Mouse (Mus musculus) intestine, postnatal 0 days (tissue): ENCODE measurements around the gene Arhgef2. TPM values are rescaled to one million over a fixed set of nuclear protein-coding genes. Genes with fewer than 3 reads are reported as not detected.

Source experiments
- ATAC-seq: fragments of 200-750 bp; cut with Nextera tagmentation; 2 replicates; pipeline ENCODE4 v1.8.0; 2017; ENCODE audit warnings: mild to moderate bottlenecking, moderate TSS enrichment, moderate library complexity
- H3K27ac ChIP-seq: fragments of 300-500 bp; sonication (generic); 2 replicates; pipeline ENCODE4 v1.5.1; 2014; ENCODE audit warnings: mild to moderate bottlenecking, low read depth, low read length, moderate library complexity
- H3K27me3 ChIP-seq: fragments of 300-500 bp; sonication (generic); replicated peaks from 2 replicates; pipeline ENCODE4 v1.6.1; 2014; ENCODE audit warnings: low read length, mixed read lengths; ENCODE audit not compliant: control insufficient read depth, insufficient read depth
- H3K36me3 ChIP-seq: fragments of 300-500 bp; sonication (generic); 2 replicates; pipeline ENCODE4 v1.6.1; 2014; ENCODE audit warnings: mild to moderate bottlenecking, moderate library complexity; ENCODE audit not compliant: control insufficient read depth, insufficient read depth
- H3K4me1 ChIP-seq: fragments of 300-500 bp; sonication (generic); replicated peaks from 2 replicates; pipeline ENCODE4 v1.6.1; 2014; ENCODE audit warnings: antibody characterized with exemption, low read length, mixed read lengths; ENCODE audit not compliant: control insufficient read depth, insufficient read depth
- H3K4me2 ChIP-seq: fragments of 300-500 bp; sonication (generic); replicated peaks from 2 replicates; pipeline ENCODE4 v1.6.1; 2014; ENCODE audit warnings: low read depth, mild to moderate bottlenecking, moderate library complexity
- H3K4me3 ChIP-seq: fragments of 300-500 bp; sonication (generic); 2 replicates; pipeline ENCODE4 v1.5.1; 2014; ENCODE audit warnings: low read depth, low read length
- H3K9ac ChIP-seq: fragments of 300-500 bp; sonication (generic); 2 replicates; pipeline ENCODE4 v1.6.1; 2014; ENCODE audit warnings: mild to moderate bottlenecking, low read depth, low read length
- H3K9me3 ChIP-seq: fragments of 300-500 bp; sonication (generic); 2 replicates; pipeline ENCODE4 v1.6.1; 2016; ENCODE audit warnings: mixed run types; ENCODE audit not compliant: control insufficient read depth
- CTCF ChIP-seq: sonication (generic); IDR thresholded peaks from 2 replicates; pipeline ENCODE4 v1.5.1; 2016; ENCODE audit warnings: low read depth, mild to moderate bottlenecking, control low read depth, antibody characterized with exemption, moderate library complexity
- WGBS: fragments of 180-500 bp; shearing (Covaris S2); extraction: QIAGEN DNeasy Blood & Tissue Kit; methylation state at CpG from one replicate; pipeline ENCODE4 v1.1.7; 2014; 5-methylcytosine and 5-hydroxymethylcytosine counted together
- polyA plus RNA-seq: library from polyadenylated mRNA; unstranded; fragments of >200 nt; fragmentation: Nextera tagmentation; extraction: Ambion mirVana; gene quantifications from 2 replicates; pipeline ENCODE4 v1.2.1, GENCODE M21; 2015

Gene Arhgef2
- polyA plus RNA-seq, 1 experiment from 2014 or later = 22.1 TPM

DNA sequence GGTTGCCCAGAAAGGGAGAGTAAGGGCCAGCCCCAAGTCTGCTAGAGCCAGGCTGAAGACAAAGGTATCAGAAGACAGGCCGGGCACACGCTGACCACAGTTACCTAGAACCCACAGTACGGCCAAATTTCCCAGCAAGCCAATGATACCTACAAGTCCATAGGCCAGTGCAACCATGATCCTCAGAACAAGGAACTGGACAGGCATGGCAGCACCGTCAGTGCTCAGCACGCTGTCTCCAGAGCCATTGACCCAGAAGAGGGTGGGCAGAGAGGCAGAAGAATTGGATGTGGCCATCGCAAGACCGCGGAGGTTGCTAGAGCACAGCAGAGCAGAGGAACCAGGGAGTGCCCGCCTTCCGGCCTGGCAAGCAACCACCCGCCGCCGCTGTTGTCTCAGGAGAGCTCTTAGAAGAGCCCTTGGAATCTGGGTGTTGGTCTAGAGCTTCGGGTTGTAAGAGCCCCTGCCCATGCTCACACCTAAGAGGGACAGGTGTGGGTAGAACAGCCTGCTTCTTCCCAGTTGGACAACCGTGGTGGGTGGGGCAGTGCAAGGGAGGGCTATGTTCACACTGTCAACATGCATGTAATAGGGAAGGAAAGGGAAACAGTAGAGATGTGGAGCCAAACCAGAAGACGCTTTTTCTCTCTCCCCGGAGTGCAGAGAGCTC lies 47.2 kb downstream of the Arhgef2 start, which contains the start of gene Rxfp4:
Gene Rxfp4, minus strand, starts transcription at position 297 of the 670 bp plus-strand sequence.
- no peak within 1 kb of the TSS for H3K4me2 ChIP-seq
- H3K4me3 ChIP-seq = no peak within 1 kb of the TSS
- no peaks in the 10 kb centered on the region for H3K27me3 ChIP-seq
- H3K4me1 ChIP-seq = no peaks in the 10 kb centered on the region
- H3K36me3 ChIP-seq = peaks cover 6% of the 10 kb centered on the region; the same call in 1 of the 2 replicates
- no peak for ATAC-seq
- TF ChIP-seq CTCF = no peak
- no peak within 1 kb of the TSS for H3K9ac ChIP-seq
- no peak within 1 kb of the TSS for H3K27ac ChIP-seq
- H3K9me3 ChIP-seq = no peaks in the 10 kb centered on the region
- 81% methylated on average over 17 of the region's 17 CpGs for WGBS

DNA sequence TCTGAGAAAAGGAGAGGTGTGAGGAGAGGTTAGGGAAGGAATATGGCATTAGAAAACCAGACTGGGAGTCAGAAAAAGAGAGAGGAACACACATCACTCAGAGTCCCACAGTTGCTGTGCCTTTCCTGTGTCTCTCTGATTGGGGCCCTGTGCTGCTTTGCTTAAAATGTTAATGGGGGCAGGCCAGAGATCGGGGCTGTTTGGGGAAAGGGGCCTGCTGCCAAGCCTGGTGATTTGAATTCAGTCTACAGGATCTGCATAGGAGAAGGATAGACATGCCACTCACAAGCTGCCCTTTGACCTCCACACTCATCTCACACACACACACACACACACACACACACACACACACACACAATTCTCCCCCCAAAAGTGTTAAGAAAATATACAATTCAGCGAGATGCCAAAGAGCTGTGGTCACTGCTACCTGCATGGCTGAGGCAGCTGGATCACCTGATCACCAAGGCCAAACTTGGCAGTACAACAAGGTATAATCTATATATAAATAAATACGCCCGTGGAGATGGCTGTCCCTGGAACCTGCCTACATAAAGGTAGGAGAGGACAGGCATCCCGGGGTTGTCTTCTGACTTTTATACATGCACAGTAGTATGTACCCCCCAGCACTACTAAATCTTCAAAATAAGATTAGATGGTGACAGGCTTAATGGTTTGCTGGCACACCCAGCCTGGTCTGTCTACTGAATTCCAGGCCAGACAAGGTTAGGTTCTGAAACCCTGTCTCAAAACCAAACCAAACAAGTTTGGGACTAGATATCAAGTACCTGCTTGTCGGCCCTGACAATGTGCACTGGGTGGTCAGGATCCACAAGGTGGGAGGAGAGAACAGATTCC lies 48.0 kb downstream of the Arhgef2 start:
- H3K27me3 ChIP-seq = no peaks in the 10 kb centered on the region
- no peak overlapping the region for H3K9ac ChIP-seq
- H3K9me3 ChIP-seq = no peaks in the 10 kb centered on the region
- WGBS = 59% methylated on average over 6 of the region's 6 CpGs
- no peak overlapping the region for H3K27ac ChIP-seq
- no peak for TF ChIP-seq CTCF
- ATAC-seq = no peak
- no peak overlapping the region for H3K4me2 ChIP-seq
- no peak overlapping the region for H3K4me3 ChIP-seq
- H3K36me3 ChIP-seq = no peaks in the 10 kb centered on the region
- H3K4me1 ChIP-seq = no peaks in the 10 kb centered on the region

DNA sequence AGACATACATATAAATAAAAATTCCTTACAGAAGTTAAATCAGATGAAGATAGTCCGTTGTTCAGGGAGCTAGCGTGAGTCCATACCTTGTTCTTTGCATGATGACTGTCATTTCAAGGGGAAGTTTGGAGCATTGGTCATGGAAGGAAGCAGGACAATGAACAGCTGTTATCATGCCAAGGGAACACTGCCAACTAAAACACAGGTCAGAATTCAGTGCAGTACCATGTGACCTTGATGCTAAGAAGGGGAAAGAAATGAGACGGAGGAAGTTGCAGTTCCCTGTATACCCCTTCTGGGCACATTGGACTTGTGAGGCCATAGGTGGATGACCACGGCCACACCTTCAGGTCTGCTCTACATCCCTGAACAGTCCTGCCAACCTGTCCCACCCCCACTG lies 48.9 kb downstream of the Arhgef2 start:
- H3K4me1 ChIP-seq = no peaks in the 10 kb centered on the region
- 69% methylated on average over 4 of the region's 4 CpGs for WGBS
- no peak for ATAC-seq

DNA sequence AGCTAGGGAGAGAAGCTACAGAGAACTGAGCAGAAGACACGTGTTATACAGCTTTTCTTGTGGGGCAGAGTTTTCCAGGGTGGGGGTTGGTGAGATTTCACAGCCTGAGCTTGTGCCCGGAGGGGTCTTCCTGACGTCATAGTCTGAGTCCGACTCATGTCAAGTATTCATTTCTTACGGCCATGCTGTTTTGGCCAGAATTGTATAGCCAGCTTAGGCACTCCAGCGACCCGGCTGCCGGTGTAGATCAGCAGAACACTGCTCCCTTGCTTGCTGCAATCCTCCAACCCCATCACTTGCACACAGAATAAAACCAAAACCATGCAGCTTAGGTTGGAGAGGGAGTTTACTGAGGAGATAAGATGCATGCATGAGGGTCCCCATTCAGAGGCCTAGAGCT lies 49.9 kb downstream of the Arhgef2 start:
- ATAC-seq = no peak

More for the DNA sequence above, 48.9 kb downstream of the Arhgef2 start:
- Histone ChIP-seq H3K4me3 (no peak overlapping the region), H3K36me3 (no peaks in the 10 kb centered on the region), H3K9me3 (no peaks in the 10 kb centered on the region), H3K27me3 (no peaks in the 10 kb centered on the region), H3K4me2 (no peak overlapping the region), H3K9ac (no peak overlapping the region), H3K27ac (no peak overlapping the region)
- TF ChIP-seq CTCF = no peak

DNA sequence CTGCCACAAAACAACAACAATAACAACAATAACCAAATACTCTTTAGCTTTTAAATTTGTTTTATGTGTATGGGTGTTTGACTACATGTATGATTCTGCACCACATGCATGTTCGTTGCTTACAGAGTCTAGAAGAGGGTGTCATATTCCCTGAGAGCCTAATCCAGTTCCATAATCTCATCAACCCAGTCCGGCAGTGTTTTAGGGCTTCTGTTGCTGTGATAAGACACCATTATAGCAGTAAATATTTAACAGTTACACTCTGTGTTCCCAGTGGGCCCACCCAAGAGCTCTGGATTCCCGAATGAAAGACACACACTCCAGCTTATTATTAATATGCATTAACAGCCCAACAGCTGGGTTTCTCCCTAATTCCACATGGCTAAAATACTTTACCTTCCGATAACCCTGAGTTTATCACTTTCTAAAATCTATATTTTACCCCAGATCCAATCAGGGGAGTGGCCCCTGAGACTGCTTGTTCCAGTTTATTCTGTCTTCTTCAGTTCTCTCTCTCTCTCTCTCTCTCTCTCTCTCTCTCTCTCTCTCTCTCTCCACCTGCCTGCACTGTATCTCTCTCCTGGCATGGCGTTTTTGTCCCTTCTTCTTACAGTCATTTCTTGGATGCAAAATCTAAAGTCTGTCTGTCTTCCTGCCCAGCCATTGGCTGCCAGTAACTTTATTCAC lies 52.8 kb downstream of the Arhgef2 start:
- Histone ChIP-seq H3K27me3 (no peaks in the 10 kb centered on the region), H3K9me3 (no peaks in the 10 kb centered on the region), H3K4me1 (no peaks in the 10 kb centered on the region), H3K27ac (no peak overlapping the region), H3K36me3 (no peaks in the 10 kb centered on the region), H3K9ac (no peak overlapping the region), H3K4me2 (no peak overlapping the region), H3K4me3 (no peak overlapping the region)
- WGBS = 34% methylated on average over 5 of the region's 5 CpGs
- no peak for TF ChIP-seq CTCF
- ATAC-seq = no peak

More for the DNA sequence above, 49.9 kb downstream of the Arhgef2 start:
- H3K9ac ChIP-seq = no peak overlapping the region
- H3K4me2 ChIP-seq = no peak overlapping the region
- no peak overlapping the region for H3K27ac ChIP-seq
- no peak overlapping the region for H3K4me3 ChIP-seq
- H3K9me3 ChIP-seq = no peaks in the 10 kb centered on the region
- no peak for TF ChIP-seq CTCF
- no peaks in the 10 kb centered on the region for H3K27me3 ChIP-seq
- 83% methylated on average over 8 of the region's 8 CpGs for WGBS
- H3K4me1 ChIP-seq = no peaks in the 10 kb centered on the region
- H3K36me3 ChIP-seq = no peaks in the 10 kb centered on the region

DNA sequence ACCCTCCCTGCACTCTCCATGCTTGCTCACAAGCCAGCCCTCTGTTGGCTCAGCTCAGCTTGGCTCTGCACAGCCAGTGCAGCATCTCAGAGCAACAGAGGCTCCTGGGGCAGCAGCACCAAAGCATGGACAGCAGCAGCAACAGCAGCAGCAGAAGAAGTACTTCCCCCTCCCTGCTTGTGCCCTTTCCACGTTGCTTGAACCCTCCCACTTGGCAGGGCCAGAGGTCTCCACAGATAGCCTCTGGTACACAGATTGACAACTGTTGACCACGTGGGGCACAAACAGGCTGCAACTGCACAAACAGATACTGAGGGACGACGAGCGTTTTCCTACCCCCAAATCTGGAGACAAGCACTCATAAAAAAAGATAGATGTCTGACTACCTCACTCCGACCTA lies 54.0 kb downstream of the Arhgef2 start:
- Histone ChIP-seq H3K4me3 (no peak overlapping the region), H3K36me3 (no peaks in the 10 kb centered on the region), H3K9me3 (no peaks in the 10 kb centered on the region), H3K4me2 (no peak overlapping the region), H3K27ac (no peak overlapping the region), H3K27me3 (no peaks in the 10 kb centered on the region), H3K4me1 (no peaks in the 10 kb centered on the region), H3K9ac (no peak overlapping the region)
- no peak for TF ChIP-seq CTCF
- WGBS = 29% methylated on average over 6 of the region's 6 CpGs
- ATAC-seq = no peak
